Mouse (Mus musculus): ENCODE measurements around the gene Gm45844.

DNA sequence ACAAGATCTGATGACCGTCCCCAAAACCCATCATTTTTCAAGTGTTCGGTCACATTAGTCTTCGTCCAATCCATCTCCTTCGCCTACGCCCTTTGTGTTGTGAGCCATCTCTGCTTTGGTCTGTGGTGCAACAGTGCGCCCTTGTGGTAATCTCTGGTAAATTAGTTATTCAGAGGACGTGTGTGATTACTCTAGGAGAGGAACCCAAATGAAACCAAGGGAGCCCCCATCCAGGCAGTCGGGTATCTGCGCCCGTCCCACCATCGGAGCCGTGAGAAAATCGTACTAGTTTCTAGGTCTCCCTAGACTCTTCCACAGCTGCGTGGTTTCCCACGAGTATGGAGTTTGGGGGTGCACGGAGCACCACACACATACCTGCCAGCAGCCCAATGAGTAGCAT lies 17.5 kb upstream of the Gm45844 start:
- no peak for TF ChIP-seq POLR2A (IDR thresholded peaks at IDR 0.05; ENCODE audit: low read depth, low read length)
- peak; percentile 55 for TF ChIP-seq CTCF (conservative IDR thresholded peaks at IDR 0.05; ENCODE audit: insufficient read depth, insufficient read length, low read depth, low read length)
